Mouse (Mus musculus): Measurements from ENCODE around the gene Camk1.
"Not testable (repeated sequence)": the region's sequence is repeated elsewhere in the genome, so short reads cannot be mapped to it uniquely, and the experiment has no call there.

Gene Camk1

GRCm38 (mm10) chr6:113361476-113361875 lies 17.7 kb upstream of the Camk1 start:
- no peak for DNase-seq (ENCODE audit: low spot score in 2 of 2)

GRCm38 (mm10) chr6:113353696-113354095 lies 9.9 kb upstream of the Camk1 start:
- DNase-seq (ENCODE audit: low spot score in 2 of 2), result no peak

- DNase-seq (ENCODE audit: low spot score in 2 of 2), result no peak
Measured at GRCm38 (mm10) chr6:113352820-113353219, 9.0 kb upstream of the Camk1 start.

- no peak for DNase-seq (ENCODE audit: low spot score in 2 of 2)
Measured at GRCm38 (mm10) chr6:113351653-113352052, 7.9 kb upstream of the Camk1 start.

GRCm38 (mm10) chr6:113351161-113351560 lies 7.4 kb upstream of the Camk1 start:
- no peak for DNase-seq (ENCODE audit: low spot score in 2 of 2)

- no peak for DNase-seq (ENCODE audit: low spot score in 2 of 2)
Measured at GRCm38 (mm10) chr6:113350538-113350937, 6.8 kb upstream of the Camk1 start.

GRCm38 (mm10) chr6:113346897-113347296 lies 3.1 kb upstream of the Camk1 start:
- no peak for DNase-seq (ENCODE audit: low spot score in 2 of 2)

- peak; percentile 50 to 70 for DNase-seq (ENCODE audit: low spot score in 2 of 2)
Measured at GRCm38 (mm10) chr6:113344321-113344720, 537 bp upstream of the Camk1 start.

GRCm38 (mm10) chr6:113342297-113342696 lies 1.5 kb downstream of the Camk1 start:
- DNase-seq (ENCODE audit: low spot score in 2 of 2), result no peak

GRCm38 (mm10) chr6:113341574-113341973 lies 2.2 kb downstream of the Camk1 start:
- no peak for DNase-seq (ENCODE audit: low spot score in 2 of 2)

GRCm38 (mm10) chr6:113336852-113337620 lies 6.7 kb downstream of the Camk1 start:
- no peak for DNase-seq (ENCODE audit: low spot score in 2 of 2)

GRCm38 (mm10) chr6:113334216-113334615 lies 9.6 kb downstream of the Camk1 start:
- no peak for DNase-seq (ENCODE audit: low spot score in 2 of 2)

GRCm38 (mm10) chr6:113333137-113333950 lies 10.4 kb downstream of the Camk1 start:
- DNase-seq (ENCODE audit: low spot score in 2 of 2), result no peak

- not testable (repeated sequence) for DNase-seq (ENCODE audit: low spot score in 2 of 2)
Measured at GRCm38 (mm10) chr6:113332734-113333133, 11.1 kb downstream of the Camk1 start.

- DNase-seq (ENCODE audit: low spot score in 2 of 2), result no peak
Measured at GRCm38 (mm10) chr6:113331721-113332120, 12.1 kb downstream of the Camk1 start.

- no peak for DNase-seq (ENCODE audit: low spot score in 2 of 2)
Measured at GRCm38 (mm10) chr6:113330547-113330946, 13.2 kb downstream of the Camk1 start.

- DNase-seq (ENCODE audit: low spot score in 2 of 2), result no peak
Measured at GRCm38 (mm10) chr6:113329396-113329795, 14.4 kb downstream of the Camk1 start.

- peak; percentile 98 for DNase-seq (ENCODE audit: low spot score in 2 of 2)
Measured at GRCm38 (mm10) chr6:113326533-113327315, 17.1 kb downstream of the Camk1 start, which contains the start of gene Ogg1. TSS of gene Ogg1 (plus strand) at chr6:113326972.

- no peak for DNase-seq (ENCODE audit: low spot score in 2 of 2)
Measured at GRCm38 (mm10) chr6:113315972-113316371, 27.8 kb downstream of the Camk1 start.

- DNase-seq (ENCODE audit: low spot score in 2 of 2), result no peak
Measured at GRCm38 (mm10) chr6:113308141-113308540, 35.6 kb downstream of the Camk1 start.

- DNase-seq (ENCODE audit: low spot score in 2 of 2), result peak in 1 of 2 experiments; percentile 40
Measured at GRCm38 (mm10) chr6:113307481-113308121, 36.2 kb downstream of the Camk1 start.

- no peak for DNase-seq (ENCODE audit: low spot score in 2 of 2)
Measured at GRCm38 (mm10) chr6:113306986-113307349, 36.8 kb downstream of the Camk1 start, which contains the start of gene Brpf1. TSS of gene Brpf1 (plus strand) at chr6:113307137.

Measured in urinary bladder, postnatal 4 days (tissue).